Mouse (Mus musculus) brain, embryonic 18.5 days (tissue): ENCODE data around the gene Gm765.

ENCODE experiments used
- DNase-seq: peaks from one replicate; pipeline ENCODE4 v3.0.0-alpha.2; 2012; ENCODE audit warnings: low read depth, low spot score

Gene Gm765

DNA sequence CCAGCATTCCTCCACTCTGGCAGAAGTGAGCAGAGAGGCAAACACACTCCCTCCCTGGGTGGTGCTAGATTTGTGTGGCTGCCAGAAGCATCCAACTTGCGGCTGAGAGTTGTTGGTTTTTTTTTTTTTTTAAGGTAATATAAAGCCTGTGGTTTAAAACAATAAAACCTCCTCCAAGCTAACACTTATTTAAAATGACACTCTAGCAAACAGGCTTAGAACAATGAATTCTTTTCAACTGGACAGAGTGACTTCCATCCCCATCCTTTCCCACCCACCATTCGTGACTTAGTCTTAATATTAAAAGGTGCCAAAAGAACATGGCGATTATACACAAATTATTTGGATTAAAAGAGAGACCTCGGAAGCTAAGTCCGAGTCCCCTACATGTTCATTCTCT, at the start of gene Gm765:
Gene Gm765 (minus strand): TSS at position 101 of the 400 bp plus-strand sequence.
- DNase-seq: no peak

DNA sequence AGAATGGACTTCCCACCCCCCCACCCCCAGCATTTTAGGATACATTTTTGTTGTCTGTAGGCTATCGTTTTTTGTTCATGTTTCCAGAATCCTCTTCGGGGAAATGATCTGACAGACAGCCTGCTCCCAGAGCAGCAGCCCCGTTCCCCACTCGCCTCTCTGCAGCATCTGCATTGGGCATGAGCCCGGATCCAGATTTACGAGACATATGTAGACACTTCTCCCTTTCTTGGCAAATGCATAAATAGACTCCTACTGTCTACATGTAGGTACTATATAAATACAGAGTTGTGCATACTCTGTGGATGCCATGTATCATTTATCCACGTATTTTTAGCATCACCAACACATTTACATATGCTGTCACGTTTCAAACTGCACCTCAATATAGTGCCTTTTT, 42.9 kb upstream of the Gm765 start:
- no peak for DNase-seq

- no peak for DNase-seq
Observed at GRCm38 (mm10) chr6:98384431-98384830, 41.9 kb upstream of the Gm765 start.

DNA sequence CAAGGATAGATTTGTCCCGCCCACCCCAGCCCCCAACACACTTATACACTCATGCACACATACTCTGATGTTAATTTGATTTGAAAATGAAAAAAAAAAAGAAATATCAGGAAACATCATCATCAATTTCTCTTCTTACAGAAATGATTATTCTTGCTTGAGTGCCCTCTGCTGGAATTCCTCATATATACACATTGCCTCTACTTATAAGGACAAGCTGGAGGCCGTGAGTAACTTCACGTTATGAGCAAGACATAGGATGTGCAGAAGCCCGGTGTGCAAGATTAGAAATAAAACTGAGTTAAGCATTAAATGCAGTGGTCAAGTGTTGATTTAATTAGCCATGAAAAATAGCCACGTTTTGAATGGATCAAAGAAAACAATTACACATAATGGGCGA, 40.9 kb upstream of the Gm765 start:
- peak; percentile 55 for DNase-seq

DNA sequence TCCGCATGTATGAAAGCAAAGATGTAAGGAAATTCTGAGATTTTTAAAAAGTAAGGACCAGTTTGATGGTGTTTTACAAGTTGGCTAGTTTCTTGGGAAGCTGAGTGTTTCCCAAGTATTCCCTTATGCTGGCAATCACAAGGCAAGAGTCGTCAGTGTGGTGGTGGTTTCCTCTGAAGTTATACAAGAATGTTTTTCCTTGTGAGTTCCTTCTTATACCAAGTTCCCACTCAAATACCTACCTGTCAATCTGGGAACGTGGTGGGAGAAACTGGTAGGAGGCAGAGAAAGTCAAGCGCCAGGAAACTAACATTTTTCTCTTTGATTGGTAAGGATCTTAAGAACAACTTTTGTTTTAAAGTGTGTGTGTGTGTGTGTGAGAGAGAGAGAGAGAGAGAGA, 23.6 kb upstream of the Gm765 start:
- DNase-seq: no peak

DNA sequence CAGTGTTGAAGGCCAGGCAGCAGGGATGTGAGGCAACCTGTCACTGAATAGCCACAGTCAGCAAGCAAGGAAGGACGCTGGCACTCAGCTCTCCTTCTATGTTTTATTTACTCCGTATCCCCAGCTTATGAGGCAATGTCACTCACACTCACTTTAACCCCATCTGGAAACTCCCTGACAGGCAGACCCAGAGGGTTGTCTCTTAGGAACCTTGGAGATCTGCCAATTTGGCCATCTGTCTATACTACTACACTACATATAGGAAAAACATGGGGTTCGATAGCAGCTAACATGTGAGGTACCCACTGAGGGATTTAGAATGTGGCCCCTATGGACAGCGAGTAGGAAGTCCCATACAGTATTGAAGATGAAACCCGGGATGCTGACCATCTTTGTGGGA, 12.7 kb upstream of the Gm765 start:
- DNase-seq: no peak

DNA sequence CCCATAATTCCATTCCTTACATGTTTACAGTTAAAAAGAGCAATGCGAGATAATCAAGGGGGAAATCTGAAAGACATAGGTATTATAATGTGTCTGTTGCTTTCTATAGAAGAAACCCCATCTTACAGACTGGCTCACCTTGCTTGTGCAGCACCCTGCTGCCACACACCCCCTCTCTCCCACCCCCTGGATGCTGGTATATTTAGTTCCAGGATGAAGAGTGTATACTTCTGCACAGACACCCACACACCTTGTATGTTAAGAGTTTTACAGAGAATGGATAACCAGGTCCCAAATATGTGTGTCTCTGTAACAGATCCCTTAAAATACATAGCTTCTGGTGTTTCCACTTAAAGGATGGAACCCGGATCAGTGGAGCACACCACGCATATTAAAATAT, 10.7 kb upstream of the Gm765 start:
- DNase-seq: no peak

- no peak for DNase-seq
Observed at GRCm38 (mm10) chr6:98332714-98333113, 9.8 kb downstream of the Gm765 start.

DNA sequence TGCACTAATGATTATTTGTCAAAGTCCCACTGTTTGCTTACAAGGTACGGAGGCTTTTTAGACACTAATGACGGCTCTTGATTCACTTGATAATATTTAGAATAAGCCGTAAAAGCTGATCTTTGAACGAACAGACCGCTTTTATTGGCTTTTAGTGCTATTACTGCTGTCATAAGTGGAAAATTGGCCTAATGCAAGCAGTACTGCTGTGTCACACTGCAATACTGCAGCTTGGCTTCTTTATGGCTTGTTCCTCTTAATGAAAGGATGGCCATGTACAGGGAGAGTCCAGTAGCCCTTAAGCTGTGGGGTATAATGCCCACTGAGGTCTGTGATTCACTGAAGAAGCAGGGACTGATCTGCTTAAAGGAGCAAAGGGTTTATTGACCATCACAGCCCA, 30.9 kb downstream of the Gm765 start:
- no peak for DNase-seq

GRCm38 (mm10) chr6:98307647-98308046, 34.9 kb downstream of the Gm765 start:
- no peak for DNase-seq

GRCm38 (mm10) chr6:98307159-98307558, 35.4 kb downstream of the Gm765 start:
- DNase-seq: no peak

GRCm38 (mm10) chr6:98292064-98292463, 50.5 kb downstream of the Gm765 start:
- DNase-seq: no peak

- no peak for DNase-seq
Observed at GRCm38 (mm10) chr6:98288316-98288715, 54.2 kb downstream of the Gm765 start.

DNA sequence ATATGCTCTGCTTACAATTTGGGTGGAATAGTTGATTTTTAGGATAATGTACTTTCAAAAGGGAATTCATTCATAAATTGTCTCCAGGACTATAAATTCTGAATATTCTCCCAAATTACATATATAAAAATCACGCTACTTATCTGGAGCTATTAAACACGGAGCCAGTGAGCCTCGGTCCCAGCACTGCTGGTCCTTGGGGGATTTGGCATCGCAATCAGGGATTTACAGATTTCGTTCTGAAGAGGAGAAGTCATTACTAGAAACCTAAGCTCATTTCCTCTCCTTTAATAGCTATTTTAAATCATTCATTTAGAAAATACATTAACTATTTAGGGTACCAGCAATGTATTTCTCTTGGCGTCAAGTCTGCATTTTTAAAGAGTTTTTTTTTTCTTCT, 55.0 kb downstream of the Gm765 start:
- no peak for DNase-seq

DNA sequence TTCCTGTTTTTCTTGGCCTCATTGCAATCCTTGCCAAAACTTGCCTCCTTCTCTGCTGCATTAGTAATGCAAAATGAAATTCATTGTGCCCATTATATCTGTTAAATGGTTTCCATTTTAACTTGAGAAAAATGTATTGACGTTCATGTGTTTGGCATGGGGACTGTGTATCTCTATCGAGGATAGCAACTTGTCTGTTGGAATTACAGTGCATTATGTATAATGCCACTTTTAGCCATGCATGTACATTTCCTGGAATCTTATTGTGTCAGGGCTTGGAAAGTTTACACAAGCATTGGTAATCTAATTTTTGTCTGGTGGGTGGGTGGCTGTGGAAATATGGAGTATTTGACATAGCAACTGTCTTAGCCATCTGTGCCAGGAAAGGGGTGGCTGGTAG, 57.4 kb downstream of the Gm765 start:
- DNase-seq: no peak

- no peak for DNase-seq
Observed at GRCm38 (mm10) chr6:98282791-98283190, 59.8 kb downstream of the Gm765 start.

DNA sequence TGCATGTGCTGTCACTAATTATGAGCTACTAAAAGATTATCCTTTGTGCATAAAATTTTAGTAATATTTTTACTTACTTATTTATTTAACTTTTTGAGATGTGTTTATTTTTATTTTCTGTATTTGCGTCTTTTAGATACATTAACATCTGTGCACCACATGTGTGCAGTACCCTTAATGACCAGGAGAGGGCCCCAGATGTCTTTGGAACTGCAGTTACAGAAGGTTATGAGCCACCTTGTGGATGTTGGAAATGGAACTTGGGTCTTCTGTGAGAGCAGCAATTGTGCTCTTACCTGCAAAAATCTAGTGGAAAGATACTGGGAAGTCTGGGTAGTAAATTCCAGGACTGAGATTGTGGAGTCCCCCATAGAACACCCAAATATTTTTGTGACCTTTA, 71.0 kb downstream of the Gm765 start:
- DNase-seq: no peak

DNA sequence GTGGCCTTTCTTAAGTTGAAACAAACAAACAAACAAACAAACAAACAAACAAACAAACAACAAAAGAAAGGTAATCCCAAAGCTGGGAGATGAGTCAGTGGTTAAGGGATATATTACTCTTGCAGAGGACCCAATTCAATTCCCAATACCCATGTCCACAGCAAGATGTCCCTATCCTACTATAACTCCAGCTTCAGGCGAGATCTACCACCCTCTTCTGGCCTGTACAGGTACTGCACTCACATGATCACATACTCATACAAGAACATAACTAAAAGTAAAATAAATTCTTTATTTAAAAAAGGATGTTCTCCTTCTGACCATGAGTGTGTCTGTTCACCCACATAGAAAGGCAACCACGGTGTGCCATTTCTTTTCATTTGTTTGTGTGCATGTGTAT, 79.6 kb downstream of the Gm765 start:
- no peak for DNase-seq

- no peak for DNase-seq
Observed at GRCm38 (mm10) chr6:98259016-98259415, 83.5 kb downstream of the Gm765 start.

DNA sequence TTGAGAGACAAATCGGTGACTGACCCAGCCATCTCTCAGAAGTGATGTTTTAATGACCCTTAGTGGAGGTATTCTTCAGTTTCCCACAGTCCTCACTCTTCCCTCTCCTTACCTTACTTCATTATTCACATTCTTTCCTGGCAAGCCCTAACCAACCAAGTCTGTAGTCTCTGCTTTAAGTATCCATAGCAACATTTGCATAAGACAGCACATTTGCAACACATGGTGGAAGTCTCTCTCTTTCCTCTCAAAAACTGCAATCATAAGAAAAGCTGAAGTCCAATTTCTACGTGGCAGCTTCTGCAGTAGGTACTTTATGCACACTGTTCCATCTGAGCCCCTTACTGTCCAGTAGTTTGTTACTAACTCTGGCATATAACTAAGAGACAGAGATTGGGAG, 96.1 kb downstream of the Gm765 start:
- no peak for DNase-seq

DNA sequence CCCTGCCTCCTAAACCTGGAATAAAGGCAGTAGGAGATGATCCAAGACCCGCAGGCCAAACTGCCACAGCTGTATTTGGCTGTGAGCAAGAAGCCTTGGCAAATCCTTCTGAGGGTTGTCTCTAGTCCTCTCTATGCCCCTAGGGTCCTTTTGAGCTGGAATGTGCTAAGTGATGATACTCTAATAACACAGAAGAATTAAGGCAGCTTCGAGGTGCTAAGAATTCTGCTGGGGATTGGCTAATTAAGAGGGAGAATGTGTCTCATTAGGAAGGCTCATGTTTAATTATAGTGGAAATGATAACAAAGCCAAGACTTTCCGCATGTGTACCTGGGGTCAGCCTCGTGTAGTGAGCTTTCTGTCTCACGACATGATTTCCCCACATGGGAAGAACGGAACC, 99.4 kb downstream of the Gm765 start:
- no peak for DNase-seq

DNA sequence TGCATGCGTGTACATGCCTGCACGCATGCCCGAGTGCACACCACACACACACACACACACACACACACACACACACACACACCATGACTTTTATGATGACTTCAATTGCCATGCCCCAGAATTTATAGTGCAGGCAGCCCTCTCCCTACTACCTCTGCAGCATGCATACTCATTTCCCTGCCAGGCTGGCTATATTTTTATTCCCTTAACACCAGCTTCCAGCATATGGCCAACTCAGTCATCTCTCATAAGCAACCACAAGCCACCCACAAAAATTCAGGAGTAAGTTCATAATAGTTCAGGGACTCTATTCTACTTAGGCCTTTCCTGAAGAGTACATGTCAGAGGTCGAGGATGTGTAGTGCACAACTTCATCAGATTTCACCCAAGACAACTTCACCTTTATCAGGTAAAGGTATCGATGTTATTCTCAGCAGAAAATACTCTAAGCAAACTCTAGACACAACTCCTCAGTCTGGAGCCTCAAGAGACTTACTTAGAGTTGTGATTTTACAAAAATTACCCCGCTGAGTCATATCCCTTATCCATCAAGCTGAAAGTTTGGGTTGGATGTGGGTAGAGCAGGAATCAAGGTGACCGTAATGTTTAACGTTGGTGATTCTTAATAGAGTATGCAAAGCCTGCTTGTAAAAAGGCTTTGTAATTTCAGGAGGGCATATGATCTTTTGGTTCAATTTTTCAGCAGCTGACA, 101.8 kb downstream of the Gm765 start:
- no peak for DNase-seq

GRCm38 (mm10) chr6:98234097-98234496, 108.5 kb downstream of the Gm765 start:
- DNase-seq: no peak

DNA sequence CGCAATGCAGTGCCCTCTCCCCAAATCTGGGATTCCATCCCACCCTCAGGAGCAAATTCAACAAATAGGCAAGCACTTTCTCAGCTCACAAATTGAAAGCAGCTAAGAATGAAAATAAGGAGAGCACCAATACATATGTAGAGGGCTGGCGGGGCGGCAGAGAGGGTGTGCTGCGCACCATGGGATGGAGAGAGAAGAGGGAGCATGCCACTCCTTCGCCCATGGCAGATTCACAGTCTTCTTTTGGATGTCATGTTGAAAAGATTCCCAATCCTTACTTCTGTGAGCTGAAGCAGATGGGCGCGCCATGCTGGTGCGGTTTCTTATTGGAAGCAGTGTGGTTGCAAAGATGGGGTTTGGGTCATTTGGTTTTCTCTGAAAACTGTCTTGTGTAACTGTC, 118.6 kb downstream of the Gm765 start:
- DNase-seq: peak; percentile 42
